Mouse (Mus musculus) cerebellum, postnatal 14 days (tissue): ENCODE results near the gene 9930022D16Rik.

Experiments used
- DNase-seq, 2 experiments: peaks; one replicate each; pipeline ENCODE4 v3.0.0; 2021; ENCODE audit warnings: mixed read lengths in 2 of 2

The 9930022D16Rik gene

DNA sequence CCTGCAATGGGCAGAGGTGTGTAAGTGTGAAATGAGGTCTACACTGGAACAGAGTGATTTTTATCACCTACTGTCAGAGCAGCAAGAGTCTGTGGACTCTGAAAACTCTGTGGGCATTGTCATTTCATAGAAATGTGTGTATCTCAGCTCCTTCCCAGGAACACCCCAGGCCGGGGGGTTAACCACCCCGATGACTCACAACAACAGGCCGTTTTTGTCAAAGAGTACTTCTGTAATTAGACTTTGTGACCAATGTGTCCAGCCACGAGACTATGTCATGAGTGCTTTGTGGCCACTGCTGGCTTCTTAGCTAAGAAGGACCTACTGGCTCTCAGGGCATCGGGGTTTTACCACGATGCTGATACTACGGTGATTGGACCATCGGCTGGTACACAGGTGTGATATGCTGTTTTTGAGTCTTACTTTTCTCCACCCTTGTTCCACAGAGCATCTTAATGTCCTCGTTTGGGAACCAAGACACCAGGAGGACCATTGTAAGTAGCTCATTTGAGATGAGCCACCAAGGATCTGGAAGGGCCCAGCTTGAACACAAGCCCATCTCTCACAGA is 3.8 kb downstream of the 9930022D16Rik start:
- DNase-seq, result no peak

DNA sequence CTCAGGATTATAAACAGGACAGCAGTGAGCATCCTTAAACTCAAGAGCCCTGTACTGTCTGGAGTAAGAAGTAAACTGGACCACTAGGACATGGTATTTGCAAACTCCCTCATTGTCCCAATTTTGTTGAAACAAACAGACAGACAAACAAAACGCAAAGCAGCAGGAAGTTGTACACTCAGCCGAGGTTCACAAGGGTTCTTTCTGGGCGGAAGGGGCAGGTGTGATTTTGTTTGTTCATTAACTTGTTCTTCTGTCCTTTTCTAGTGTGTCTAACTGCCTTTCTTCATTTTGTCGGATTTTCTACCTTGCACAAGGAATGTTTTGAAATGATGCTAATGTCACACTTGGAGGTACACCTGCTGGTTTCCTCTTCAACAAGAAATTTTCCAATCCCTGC is 5.7 kb downstream of the 9930022D16Rik start:
- DNase-seq, result no peak

DNA sequence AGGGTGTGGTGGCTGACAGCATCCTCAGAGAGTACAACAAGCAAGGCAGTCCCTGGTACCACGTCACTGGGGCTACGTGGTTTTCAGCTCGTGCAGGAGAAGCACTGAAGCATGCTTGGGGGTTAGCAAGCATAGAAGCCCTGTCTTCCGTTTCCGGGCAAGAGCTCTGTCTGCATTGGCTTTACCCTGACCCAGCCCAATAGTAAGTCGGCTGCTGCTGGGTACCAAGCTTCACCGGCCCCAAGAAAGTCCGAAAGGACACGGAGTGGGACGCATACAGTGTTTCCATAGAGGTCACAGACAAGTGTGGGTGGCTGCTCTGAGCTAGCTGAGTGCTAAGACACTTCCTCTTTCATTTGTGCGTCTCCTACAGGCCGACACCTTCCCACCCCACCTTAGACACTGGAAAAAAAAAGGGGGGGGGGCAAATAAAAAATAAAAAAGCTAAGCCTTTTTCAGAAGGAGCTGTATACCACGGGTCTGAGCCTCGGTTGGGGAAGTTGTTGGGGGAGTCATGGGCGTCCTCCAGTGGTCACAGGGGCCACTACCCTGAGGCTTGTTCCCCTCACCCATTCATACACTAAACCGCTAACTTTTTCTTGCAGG is 6.3 kb downstream of the 9930022D16Rik start:
- no peak for DNase-seq

DNA sequence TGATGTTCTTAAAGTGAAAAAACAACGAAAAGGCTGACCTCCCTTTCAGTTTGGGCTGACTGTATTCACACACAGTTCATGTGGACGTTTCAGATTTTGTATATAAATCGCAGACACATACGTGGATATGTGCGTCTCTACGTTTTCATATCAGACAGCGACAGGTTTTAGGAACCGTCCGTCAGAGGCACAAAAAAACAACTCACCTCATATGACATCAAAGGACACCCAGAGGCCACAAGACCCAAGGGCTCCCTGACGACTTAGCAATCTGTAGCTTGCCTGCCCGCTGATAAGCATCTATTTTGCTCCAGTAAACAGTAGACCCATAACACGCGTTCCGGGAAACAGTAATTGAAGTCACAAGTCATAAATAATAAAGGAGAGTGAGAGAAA is 6.8 kb downstream of the 9930022D16Rik start:
- no peak for DNase-seq

DNA sequence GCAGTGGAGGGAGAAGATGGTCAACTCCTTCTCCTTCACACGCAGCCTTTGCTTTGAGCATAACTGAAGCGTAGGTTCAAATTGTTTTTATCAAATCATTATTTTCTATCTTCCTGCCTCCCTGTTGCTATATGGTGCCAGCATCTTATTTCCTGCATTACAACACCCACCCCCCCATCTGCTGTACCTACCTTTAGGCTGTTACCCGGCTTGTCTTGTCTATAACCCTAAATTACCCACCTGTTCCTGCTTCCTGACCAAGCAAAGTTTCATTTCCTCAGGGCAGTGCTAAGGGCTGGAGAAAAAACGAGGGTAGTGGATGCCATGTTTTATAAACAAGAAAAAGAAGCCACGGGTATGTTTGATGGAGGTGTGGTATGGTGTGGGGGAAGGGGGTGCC is 7.5 kb downstream of the 9930022D16Rik start:
- DNase-seq, result no peak

DNA sequence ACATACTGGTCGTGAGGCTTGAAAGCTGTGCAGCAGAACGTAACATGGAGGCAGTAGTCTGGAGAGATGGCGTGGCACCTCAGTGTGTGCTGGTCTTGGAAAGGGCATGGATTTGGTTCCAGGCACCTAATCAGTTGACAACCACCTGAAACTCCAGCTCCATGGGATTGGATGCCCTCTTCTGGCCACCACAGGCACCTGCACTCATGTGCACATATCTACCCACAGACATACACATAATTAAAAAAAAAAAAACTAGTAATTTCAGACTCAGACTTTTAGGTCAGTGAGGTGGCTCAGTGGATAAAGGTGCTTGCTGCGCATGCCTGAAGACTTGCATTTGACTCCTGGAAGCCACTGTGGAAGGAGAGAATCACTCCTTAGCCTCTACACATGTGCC is 8.5 kb downstream of the 9930022D16Rik start:
- DNase-seq, result no peak

DNA sequence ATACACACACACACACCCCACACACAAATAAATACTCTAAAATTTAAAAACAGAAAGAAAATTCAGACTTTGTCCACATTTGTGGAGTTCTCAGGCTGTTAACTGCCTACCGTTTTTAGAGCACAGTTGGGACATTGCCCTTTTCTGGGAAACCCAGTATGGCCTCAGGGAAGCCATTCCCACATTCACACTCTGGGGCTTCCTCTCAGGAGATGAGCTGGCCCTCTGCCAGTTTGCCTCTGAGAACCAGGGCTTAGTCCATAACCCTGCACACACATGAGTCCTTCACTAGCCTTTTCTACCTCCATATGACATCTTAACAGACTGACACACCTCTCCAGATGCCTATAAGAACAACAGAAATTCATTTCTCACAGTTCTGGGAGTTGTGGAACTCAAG is 9.6 kb downstream of the 9930022D16Rik start:
- peak in 1 of 2 experiments; percentile 39 for DNase-seq

DNA sequence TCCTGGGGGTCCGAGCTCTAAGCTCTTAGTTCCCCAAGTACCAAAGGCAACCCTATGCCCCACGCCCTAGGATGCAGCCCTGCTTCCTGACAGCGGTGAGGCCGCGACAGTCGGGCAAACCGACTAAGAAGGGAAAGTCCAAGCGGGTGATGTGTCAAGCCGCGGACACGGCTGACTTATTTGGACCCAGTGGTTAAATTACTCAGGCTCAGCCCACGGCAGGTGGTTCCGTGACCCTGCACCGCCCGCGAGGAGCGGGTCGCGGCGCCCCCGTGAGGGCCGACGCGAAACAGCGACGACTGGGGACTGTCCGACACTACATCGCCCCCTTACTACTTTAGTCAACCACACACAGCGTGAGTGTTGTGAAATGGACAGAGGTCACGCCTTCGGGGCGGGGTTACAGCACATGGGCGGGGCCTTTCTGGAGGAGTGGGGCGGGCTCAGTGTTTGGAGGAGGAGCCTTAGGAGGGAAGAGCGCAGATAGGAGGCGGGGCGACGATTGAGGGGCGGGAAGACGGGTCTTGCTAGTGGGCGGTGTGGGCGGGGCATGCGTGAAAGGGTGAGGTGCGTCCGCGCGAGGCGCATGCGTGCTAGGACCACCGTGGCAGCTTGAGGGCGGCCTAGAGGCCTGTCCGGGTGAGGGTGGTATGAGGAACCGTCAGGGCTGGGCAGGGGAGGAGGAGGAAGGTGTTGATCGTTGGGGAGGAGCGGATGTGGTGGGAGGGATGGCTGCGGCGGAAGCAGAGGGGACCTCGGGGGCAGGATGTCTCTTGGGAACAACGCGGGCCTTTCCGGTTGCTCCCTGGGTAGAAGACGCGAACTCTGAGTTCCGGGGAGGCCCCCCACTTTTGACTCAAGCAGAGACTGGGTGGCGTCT is 11.9 kb downstream of the 9930022D16Rik start, which contains the start of gene Amz2:
Amz2 (plus strand) TSS at position 555 of the 880 bp plus-strand sequence.
- DNase-seq, result peak; percentile 99 to 100

DNA sequence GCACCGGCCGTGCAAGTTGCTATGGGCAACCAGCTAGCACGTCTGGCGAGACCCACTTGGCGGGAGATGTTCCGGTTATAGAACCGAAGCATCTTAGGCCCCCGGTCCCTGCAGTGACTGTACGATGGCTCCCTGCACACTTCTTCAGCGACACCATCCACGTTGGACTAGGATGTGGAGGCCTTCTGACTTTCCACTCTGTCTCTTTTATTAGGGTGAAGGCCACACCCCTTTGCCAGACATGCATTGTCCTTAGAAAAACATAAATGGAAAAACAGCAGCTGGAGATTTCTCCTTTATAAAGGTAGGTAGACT is 12.5 kb downstream of the 9930022D16Rik start:
- DNase-seq, result no peak

DNA sequence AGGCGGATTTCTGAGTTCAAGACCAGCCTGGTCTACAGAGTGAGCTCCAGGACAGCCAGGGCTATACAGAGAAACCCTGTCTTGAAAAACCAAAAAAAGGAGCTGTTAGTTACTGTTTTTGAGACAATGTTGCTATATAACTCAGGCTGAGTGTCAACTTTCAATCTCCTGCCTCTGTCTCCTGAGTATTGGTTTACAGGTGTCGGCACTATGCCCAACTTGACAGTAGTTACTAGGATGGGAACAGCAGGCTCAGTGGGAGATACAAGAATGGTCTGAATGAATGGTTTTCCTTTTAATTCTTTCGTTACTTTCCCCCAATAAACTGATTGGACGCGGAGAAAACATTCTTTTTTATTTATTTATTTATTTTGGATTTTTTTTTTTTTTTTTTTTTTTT is 13.6 kb downstream of the 9930022D16Rik start:
- no peak for DNase-seq

DNA sequence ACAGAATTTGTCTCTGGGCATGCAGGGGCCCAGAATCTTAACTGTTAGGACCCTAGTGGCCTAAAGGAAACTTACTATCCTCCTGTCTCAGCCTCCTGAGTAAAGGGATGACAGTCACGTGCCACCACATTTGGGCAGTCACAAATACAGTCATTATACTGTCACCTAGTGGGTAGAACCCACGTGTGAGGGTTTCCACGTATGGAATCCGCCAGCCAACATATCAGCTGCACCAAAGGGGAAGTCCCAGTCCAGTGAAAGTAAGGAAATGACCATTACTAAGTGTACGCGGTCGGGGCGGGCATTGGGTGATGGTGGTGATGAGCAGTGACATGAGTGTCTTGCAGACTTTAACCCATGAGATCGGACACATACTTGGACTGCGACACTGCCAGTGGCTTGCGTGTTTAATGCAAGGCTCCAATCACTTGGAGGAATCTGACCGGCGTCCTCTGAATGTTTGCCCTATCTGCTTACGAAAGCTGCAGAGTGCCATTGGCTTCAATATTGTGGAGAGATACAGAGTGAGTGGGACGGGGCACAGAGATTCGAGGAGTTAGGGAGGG is 20.6 kb downstream of the 9930022D16Rik start:
- no peak for DNase-seq

DNA sequence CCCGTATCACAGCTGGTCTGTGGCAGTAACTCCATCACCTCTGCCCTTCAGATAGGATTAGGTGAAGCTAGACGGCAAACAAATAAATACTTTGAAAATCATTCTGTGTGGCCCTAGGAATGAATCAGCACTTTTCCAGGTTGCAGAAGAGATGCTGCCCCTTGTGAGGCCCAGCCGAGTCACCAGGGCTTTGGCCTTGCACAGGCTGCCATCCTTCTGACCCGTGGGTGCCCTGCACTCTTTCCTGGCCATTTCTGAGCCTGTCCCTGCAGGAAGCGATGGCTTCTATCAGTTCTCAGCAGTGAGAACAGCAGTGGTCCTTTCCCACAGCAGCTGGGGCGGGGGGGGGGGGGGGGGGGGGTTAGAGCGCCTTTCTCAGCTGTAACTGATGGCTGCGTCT is 23.2 kb downstream of the 9930022D16Rik start:
- no peak for DNase-seq

DNA sequence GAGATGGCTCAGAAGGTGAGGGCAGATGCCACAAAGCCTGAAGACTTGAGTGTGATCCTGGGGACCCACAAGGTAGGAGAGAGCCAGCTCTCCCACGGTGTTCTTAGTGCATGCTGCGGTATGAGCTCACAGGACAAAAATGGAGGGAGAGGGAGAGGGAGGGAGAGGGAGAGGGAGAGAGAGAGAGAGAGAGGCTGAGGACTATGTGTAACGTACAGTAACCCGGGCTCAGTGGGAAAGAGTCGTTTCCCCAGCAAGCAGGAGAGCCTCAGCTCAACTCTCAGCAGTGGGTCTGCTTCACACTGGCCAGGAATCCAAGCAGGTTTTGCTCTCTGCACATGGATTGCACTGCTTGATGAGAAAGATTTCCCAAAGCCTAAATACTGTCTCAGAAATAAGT is 25.5 kb downstream of the 9930022D16Rik start:
- peak in 1 of 2 experiments; percentile 23 for DNase-seq

DNA sequence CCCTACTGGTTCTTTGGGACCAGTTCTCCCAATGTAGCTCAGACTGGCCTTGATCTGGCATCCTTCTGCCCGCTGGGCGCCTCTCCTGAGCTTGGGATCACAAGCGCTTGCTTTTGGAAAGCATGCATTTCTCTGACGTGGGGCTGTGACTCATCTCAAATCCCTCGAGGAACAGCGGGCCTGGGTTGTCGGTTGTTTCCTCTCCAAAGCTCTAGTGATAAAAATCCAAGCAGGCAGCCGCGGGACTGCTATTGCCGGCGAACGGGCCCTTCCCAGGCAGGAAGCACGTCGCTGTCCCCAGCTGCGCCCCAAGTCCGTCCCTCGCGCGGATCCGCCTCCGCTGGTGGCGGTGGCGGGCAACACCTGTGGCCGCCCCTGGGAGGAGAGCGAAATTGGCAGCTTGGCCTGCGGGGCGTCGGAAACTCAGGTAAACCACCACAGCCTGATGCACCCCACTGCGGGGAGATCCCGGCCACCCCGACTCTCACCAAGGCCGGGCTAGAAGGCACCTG is 26.2 kb downstream of the 9930022D16Rik start:
- peak; percentile 68 to 72 for DNase-seq

DNA sequence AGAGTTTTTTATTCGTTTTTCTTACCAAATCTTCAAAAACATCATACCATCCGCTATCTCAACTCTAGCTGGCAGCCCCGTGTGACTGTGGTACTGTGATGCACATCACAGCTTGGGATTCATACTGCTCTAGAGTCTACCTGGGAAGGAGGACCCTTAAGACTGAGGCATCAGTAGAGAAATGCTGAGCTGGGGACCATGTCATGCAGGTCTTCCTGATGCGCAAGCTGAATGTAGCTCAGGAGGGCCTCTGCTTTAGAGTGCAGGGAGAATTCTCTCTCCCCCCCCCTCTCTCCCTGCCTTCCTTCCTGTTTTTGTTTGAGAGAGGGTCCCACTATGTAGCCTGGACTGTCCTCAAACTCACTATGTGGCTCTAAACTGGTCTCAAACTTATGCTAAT is 26.9 kb downstream of the 9930022D16Rik start:
- no peak for DNase-seq

DNA sequence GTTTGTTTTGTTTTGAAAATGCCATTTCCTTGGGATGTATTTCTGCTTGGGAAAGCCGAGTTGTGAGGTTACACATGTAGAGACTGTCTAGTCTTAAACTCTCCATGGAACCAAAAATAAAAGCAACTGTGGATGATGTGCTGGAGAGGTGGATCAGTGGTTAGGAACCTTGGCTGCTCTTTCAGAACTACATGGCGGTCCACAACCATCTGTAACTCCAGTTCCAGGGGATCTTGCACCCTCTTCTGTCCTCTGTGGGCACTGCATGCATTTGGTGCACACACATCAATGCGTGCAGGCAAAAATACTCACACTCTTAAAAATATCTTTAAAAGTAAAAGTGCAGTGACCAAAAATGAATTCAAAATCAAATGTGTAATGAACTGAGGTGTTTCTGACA is 27.4 kb downstream of the 9930022D16Rik start:
- DNase-seq, result peak; percentile 49 to 67

DNA sequence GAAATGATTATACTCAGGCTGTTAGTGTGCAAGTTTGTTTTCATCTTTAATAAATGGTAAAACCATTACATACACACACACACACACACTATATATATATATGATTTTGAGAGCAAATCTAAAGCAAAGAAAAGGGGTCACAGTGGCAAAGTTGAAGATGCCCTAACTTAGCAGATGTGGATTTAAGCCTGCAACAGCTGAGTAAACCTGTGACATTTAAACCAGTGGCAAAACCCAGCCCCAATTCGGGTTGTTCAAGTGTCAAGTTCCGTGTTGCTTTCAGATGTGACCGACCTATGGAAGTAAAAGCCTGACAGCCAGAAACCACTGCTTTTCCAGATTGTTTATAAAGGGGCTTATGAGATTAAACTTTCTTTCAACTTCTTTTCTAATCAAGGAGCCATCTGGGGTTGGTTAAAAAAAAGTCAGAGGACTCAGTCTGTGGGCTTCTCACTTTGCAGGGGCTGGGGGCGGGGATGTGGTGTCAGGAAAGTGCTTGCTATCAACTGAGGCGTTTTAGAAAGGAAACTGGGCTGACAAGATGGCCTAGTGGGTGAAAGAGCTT is 28.5 kb downstream of the 9930022D16Rik start:
- DNase-seq, result no peak

DNA sequence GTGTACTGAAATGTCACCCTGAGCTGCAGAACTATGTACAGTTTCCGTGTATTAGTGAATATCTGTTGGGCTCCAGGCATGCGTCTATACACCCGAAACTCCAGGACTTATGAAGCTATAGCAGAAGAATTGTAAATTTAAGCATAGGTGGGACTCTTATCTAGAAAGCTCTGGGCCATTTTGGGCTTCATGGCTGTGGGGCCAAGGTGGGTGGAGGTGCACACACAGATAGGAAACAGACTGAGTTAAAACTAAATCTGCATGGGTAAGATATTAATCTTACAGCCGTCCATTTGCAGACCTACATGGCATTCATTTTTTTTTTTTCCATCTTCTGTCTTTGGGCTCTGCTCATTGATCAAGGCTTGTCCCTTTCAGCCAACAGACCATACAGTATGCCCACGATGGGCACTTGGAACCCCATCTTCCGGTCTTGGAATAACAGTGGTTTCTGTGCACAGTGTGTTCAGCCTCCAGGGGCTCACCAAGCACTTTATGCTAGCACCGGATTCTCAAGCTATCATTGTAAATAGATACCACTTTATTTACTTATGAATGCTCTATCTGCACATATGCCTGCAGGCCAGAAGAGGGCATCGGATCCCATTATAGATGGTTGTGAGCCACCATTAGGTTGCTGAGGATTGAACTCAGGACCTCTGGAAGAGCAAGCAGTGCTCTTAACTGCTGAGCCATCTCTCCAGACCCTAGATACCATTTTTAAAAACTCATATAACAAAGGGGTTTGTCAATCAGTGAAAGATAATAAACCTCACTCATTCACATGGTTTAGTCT is 29.9 kb downstream of the 9930022D16Rik start:
- DNase-seq, result no peak

DNA sequence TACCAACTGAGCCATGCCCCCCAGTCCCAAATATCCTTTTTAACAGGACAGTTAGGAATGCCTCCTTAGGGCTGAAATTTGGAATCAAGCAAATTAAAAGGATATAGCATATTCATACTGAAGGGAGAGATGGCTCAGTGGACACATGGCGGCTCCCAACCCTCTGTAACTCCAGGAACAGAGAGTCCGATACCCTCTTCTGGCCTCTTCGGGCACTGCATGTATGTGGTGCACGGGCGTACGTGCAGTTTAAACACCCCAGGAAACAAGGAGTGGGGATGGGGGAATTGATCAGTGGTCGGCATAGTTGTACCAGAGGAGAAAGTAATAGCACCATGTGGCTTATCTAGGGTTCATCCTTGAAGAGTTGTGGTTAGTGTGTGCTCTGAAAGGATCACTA is 30.9 kb downstream of the 9930022D16Rik start:
- DNase-seq, result peak; percentile 55 to 71

DNA sequence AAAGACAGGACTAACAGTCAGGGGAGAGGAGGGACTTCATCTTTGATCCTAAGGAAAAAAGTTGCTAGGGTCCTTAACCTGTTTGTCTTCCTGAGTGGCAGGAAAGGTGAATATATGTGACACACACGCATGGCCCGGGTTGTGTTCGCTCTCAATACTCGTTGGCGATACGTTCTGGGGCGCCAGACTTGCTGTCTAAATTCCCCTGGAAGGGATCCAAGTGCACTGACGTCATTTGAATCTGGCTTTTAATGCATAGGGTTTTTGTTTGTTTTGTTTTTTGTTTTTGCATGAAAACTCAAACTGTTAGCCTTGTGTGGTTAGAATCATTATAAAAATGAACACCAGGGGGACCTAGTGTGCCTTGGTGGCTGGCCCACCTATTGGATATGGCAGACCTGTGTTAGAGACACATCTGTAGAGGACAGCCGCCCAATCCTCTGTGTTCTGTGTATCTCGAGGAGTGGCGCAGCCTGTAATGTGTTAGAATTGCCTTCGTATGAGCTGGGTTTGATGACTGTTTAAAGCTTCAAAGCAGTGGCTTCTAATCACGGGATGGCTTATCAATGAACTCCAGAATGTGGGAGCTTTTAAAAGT is 31.8 kb downstream of the 9930022D16Rik start:
- peak; percentile 49 to 65 for DNase-seq

DNA sequence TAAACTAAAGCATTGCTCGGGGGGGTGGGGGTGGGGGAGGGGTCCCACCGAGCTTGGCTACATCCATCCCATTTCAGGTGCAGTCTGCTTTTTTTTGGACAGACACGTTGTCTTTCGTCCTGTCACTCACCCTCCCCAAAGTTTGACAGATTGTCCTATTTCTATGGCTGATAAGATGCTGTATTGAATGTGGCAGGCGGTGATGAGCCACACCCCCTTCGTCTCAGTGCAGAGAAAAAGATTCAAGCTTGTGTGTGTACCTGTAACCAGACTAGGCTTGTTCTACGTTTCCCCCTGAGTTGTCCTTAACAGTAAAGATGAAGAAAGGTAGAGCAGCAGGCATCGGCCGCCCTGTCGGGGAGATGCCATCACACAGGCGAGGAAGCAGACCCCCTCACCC is 37.5 kb downstream of the 9930022D16Rik start:
- DNase-seq, result no peak

DNA sequence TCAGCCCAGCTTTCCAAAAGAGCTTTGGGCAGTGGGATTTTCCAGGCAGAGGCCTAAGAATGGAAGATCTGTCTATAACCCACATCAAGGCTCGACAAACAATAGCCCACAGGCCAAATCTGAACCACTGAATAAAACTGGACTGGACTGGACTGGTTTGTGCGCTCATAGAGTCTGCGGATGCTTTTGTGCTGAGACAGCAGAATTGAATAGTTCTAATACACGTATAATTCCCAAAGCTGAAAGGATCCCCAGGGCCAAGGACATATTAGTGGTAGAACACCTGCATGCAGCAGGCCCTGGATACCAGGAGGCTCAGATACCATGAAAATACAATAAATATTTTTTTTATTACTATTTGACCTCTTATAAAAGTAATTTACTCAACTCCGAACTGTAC is 42.5 kb downstream of the 9930022D16Rik start:
- DNase-seq, result no peak
